Mouse (Mus musculus): Measurements from ENCODE around the gene Klhl26. TPM values are rescaled to one million over a fixed set of nuclear protein-coding genes. Genes with fewer than 3 reads are reported as not detected.

The Klhl26 gene
- total RNA-seq, 1 experiment from 2014 or later: 5.9 TPM

DNA sequence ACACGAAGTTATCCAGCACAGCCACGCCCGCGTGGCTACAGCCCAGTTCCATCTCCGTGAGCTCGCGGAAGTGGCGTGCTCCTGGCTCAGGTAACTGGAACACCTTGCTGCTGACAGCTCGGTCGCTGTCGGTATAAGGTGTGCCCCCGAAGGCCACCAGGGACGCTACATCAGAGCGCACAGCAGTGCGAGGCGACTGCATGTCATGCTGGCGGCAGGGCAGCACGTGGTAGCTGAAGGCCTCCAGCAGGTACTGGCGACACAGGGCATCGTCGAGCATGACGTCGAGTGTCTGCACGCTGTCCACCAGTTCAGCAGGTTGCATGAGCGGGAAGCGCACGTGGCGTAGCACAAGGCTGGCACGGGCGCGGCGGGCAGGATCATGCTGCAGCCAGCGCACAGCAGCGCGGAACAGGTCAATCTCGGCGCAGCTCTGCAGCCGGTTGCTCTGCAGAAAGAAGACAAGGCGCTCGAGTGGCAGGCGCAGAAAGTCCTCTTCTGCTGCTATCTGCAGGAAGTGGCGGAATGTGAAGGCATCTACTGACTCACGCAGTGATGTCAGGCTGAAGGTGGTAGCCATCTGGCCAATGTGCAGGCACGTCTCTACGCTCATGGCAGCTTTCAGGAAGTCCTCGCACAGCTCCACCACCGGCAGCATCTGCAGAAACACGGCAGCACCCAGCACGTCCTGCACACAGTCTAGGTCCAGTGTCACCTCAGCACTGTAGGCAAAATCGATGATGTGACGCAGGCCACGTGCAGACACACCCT is 24.4 kb downstream of the Klhl26 start:
- ATAC-seq (replicated peaks; ENCODE audit: low read depth, poor library complexity, severe bottlenecking): no peak

DNA sequence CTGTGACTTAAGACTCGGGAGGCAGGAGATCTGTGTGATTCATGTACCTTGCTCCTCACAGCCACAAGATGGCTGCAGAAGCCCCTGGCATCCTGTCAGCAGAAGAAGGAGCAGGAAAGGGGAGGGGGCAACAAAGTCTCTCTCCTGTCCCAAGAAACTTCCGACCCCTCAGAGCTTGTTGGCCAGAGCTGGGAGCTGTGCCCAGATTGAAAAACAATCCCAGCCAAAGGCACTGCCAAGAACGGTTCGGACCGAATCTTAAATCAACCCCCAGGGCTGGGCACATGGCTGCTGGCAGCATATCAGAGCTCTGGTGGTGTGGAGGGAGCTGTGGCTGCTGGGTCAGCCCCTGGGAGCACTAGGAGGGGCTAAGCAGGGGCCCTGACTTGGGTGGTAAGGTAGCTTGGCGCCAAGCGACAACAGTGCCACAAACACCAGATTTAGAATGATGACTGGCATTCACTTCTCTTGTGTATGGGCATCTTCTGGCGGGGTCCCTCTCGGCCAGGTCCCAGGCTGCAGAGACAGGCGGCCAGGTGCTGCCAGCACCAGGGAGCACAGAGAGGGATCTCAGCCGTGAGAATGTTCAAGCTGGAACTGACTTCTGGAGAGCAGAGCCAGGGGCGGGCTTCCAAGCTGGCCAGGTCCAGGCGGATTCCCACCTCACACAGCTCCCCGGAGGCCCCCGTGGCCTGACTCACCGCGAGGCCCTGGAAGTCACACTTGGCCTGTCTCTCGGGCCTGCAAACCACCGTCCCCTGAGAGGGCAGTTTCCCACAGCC is 28.9 kb downstream of the Klhl26 start:
- no peak for ATAC-seq (replicated peaks; ENCODE audit: low read depth, poor library complexity, severe bottlenecking)

- no peak for ATAC-seq (replicated peaks; ENCODE audit: low read depth, poor library complexity, severe bottlenecking)
Measured at GRCm38 (mm10) chr8:70445988-70446387, 30.8 kb downstream of the Klhl26 start.

- no peak for ATAC-seq (replicated peaks; ENCODE audit: low read depth, poor library complexity, severe bottlenecking)
Measured at GRCm38 (mm10) chr8:70443326-70443725, 33.4 kb downstream of the Klhl26 start.

DNA sequence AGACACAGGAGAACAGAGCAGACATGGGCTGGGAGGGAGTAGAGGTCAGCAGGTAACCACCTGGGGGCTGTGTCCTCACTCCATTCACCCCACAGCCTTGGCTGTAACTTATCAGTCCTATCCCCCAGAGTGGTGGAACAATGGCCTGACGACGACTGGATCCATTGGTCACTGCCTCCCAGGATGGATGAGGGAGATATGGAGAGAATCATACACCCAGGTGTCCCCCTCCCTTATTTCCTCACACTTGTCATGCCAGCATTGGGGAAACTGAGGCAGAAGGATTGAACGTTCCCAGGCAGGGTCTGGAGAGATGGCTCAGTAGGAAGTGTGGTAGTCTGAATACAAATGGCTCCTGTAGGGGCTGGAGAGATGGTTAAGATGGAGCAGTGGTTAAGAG is 35.2 kb downstream of the Klhl26 start:
- ATAC-seq (replicated peaks; ENCODE audit: low read depth, poor library complexity, severe bottlenecking): no peak

GRCm38 (mm10) chr8:70440246-70440645 is 36.5 kb downstream of the Klhl26 start:
- no peak for ATAC-seq (replicated peaks; ENCODE audit: low read depth, poor library complexity, severe bottlenecking)

- no peak for ATAC-seq (replicated peaks; ENCODE audit: low read depth, poor library complexity, severe bottlenecking)
Measured at GRCm38 (mm10) chr8:70439848-70440179, 37.0 kb downstream of the Klhl26 start.

GRCm38 (mm10) chr8:70439055-70439847 is 37.5 kb downstream of the Klhl26 start, which contains the start of gene Crtc1:
Gene Crtc1, minus strand, starts transcription at chr8:70439579.
- ATAC-seq (replicated peaks; ENCODE audit: low read depth, poor library complexity, severe bottlenecking): peak; percentile 90

DNA sequence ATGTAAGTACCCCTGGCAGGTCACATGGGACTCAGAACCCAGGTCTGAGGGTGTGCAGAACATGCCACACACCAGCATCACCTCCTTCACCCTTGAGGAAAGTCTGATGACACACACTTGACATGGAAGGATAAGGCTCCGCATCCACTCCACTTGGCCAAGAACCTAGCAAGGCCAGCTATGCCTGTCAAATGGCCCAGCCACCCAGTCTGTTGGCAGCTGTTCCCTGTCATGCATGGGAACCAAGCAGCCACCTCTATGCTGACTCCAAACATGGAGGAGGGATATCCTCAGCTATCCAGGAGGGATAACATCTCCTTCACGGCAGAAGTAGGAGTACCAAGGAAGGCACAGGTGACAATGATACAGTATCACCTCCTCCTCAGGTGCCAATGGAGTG is 38.3 kb downstream of the Klhl26 start:
- no peak for ATAC-seq (replicated peaks; ENCODE audit: low read depth, poor library complexity, severe bottlenecking)

DNA sequence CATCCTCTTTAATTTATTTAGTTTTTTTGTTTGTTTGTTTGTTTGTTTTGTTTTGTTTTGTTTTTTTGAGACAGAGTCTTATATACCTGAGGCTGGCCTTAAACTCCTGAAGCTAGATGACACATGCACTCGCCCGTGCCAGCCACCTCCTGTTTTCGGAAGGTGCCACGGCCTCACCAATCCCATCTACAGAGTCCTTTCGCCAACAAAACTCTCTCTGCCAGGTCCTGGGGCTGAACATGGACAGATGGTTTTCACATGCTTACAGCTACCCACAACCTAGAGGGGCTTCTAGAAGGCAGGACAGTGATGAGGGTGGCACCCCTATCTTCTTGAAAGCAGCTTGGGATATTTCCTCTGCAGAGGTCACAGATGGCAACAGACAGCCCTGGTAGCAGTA is 41.6 kb downstream of the Klhl26 start:
- ATAC-seq (replicated peaks; ENCODE audit: low read depth, poor library complexity, severe bottlenecking): no peak

DNA sequence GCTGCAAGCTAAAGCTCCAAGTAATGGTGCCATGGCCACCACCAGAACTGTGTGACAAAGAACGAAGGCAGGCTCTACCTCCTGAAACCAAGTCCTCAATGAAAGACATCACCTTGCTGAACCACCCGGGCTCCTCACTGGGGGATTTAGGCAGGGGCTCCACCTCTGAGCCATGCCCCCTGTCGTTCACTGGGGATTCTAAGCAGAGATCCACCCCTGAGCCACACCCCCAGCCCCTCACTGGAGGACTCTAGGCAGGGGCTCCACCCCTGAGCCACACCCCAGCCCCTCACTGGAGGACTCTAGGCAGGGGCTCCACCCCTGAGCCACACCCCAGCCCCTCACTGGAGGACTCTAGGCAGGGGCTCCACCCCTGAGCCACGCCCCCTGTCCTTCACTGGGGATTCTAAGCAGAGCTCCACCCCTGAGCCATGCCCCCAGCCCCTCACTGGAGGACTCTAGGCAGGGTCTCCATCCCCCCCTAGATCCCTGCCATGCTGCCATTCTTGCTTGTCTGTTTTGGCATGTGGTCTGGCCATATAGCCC is 43.7 kb downstream of the Klhl26 start:
- no peak for ATAC-seq (replicated peaks; ENCODE audit: low read depth, poor library complexity, severe bottlenecking)

DNA sequence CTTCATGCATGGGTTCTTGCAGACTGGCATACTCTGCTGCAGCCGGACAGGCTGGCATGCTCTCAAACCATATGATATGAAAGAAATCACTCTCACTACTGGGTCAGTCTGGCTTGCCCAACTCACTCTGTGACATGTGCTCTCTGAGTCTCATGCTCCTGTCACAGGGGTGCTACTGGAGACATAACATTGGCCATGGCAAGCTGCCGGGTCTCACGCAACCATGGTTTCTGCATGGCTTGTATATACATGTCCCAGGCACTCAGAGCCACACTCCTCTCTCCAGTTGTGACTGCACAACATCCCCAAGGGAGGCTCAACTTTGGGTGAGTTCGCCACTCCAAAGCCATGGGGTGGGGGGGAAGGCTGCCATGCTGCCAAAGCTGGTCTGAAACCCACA is 45.6 kb downstream of the Klhl26 start:
- no peak for ATAC-seq (replicated peaks; ENCODE audit: low read depth, poor library complexity, severe bottlenecking)

DNA sequence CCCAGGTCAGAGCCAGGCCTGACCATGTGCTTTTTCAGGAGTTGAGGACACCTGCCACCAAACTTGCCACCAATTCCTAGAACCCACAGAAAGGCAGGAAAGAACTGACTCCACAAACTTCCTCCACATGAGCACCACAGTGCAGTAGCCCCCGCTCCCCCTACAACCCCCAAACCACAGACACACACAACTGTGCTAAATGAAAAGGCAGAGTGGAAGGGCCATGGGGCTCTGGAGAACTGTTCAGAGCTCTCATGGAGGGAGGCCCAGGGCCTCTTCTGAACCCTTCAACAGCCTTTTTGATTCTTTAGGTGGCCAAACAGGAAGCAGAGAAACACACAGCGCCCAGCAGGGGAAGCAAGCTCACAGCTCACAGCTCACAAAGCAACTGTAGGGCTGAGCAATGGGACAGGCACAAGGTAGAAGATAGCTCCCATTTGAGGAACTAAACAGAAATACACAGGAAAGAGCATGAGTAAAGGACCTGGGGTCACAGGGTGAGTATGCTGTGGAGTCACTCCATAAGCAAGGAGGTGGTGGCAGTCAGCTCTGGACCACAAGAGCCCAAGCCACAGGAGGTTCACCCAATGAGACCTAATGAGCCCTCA is 50.4 kb downstream of the Klhl26 start:
- peak; percentile 70 for ATAC-seq (replicated peaks; ENCODE audit: low read depth, poor library complexity, severe bottlenecking)

- peak; percentile 29; the same call in 1 of the 2 replicates for ATAC-seq (replicated peaks; ENCODE audit: low read depth, poor library complexity, severe bottlenecking)
Measured at GRCm38 (mm10) chr8:70422722-70423121, 54.0 kb downstream of the Klhl26 start.

DNA sequence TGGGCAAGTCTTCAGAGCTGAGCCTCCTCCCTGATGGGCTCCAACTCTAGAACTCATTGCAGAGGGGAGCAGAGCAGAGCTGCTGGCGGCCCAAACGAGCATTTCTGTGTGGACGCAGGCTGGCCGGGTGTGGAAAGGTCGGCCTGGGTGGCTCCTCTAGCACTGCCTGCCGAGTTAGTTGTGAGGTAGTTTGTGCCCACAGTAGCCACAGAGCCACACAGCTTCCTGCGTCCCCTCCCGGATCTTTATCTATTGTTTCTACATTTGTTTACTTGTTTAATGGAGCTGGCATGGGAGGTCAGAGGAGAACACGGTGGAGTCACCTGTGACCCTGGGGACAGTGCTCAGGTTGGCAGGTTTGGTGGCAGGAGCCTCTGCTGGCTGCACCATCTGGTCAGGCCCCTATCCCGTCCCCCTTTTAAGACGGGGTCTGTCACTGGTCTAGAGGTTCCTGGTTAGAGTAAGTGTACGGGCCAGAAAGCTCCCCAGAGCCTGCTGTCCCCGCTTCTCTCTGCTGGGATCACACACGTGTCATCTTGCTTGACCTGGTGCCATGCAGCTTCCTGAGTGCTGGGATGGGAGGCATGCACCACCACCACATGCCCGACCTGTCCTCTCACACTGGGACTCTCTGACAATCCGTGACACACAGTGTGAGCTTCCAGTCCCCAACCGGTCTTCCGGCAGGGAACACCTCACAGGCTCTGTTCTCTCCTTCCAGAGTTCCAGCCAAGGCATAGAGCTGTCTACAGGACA is 55.2 kb downstream of the Klhl26 start:
- ATAC-seq (replicated peaks; ENCODE audit: low read depth, poor library complexity, severe bottlenecking): peak; percentile 51

GRCm38 (mm10) chr8:70419879-70420643 is 56.7 kb downstream of the Klhl26 start:
- no peak for ATAC-seq (replicated peaks; ENCODE audit: low read depth, poor library complexity, severe bottlenecking)

- ATAC-seq (replicated peaks; ENCODE audit: low read depth, poor library complexity, severe bottlenecking): no peak
Measured at GRCm38 (mm10) chr8:70418954-70419353, 57.8 kb downstream of the Klhl26 start.

- ATAC-seq (replicated peaks; ENCODE audit: low read depth, poor library complexity, severe bottlenecking): no peak
Measured at GRCm38 (mm10) chr8:70417914-70418313, 58.9 kb downstream of the Klhl26 start.

GRCm38 (mm10) chr8:70416941-70417340 is 59.8 kb downstream of the Klhl26 start:
- no peak for ATAC-seq (replicated peaks; ENCODE audit: low read depth, poor library complexity, severe bottlenecking)

Measured in common myeloid progenitor, adult 5-6 weeks (primary cell).